Mouse (Mus musculus) stomach, embryonic 14.5 days (tissue): ENCODE data around the gene 2810408A11Rik. TPM values are rescaled to one million over a fixed set of nuclear protein-coding genes. Genes with fewer than 3 reads are reported as not detected.
A peak's percentile ranks its signal among the peaks of the same experiment; 100 is the strongest.
"Not testable (repeated sequence)": the region's sequence is repeated elsewhere in the genome, so short reads cannot be mapped to it uniquely, and the experiment has no call there.

ENCODE experiments used
- ATAC-seq: fragments of 200-750 bp; cut with Nextera tagmentation; 2 replicates; pipeline ENCODE4 v1.8.0; 2017; ENCODE audit warnings: low read depth, moderate TSS enrichment; ENCODE audit not compliant: insufficient number of reproducible peaks, insufficient read depth, low FRiP score
- H3K27ac ChIP-seq: fragments of 300-500 bp; sonication (generic); 2 replicates; pipeline ENCODE4 v1.5.1; 2014; ENCODE audit warnings: mild to moderate bottlenecking, low read length, moderate library complexity, mixed read lengths
- H3K27me3 ChIP-seq: fragments of 300-500 bp; sonication (generic); 2 replicates; pipeline ENCODE4 v1.6.1; 2014; ENCODE audit warnings: low read length, control low read depth, mixed read lengths; ENCODE audit not compliant: control insufficient read depth, insufficient read depth
- H3K36me3 ChIP-seq: fragments of 300-500 bp; sonication (generic); 2 replicates; pipeline ENCODE4 v1.6.1; 2014; ENCODE audit warnings: mild to moderate bottlenecking, control low read depth, low read length, moderate library complexity, mixed read lengths; ENCODE audit not compliant: control insufficient read depth, insufficient read depth
- H3K4me1 ChIP-seq: fragments of 300-500 bp; sonication (generic); 2 replicates; pipeline ENCODE4 v1.6.1; 2014; ENCODE audit warnings: low read length, control low read depth, mixed read lengths; ENCODE audit not compliant: control insufficient read depth, insufficient read depth
- H3K4me2 ChIP-seq: fragments of 300-500 bp; sonication (generic); replicated peaks from 2 replicates; pipeline ENCODE4 v1.6.1; 2014; ENCODE audit warnings: low read depth, low read length, control low read depth
- H3K4me3 ChIP-seq: fragments of 300-500 bp; sonication (generic); 2 replicates; pipeline ENCODE4 v1.5.1; 2014; ENCODE audit warnings: low read depth, low read length, control low read depth
- H3K9ac ChIP-seq: fragments of 300-500 bp; sonication (generic); replicated peaks from 2 replicates; pipeline ENCODE4 v1.6.1; 2014; ENCODE audit warnings: low read depth, mild to moderate bottlenecking, control low read depth, low read length, moderate library complexity, mixed read lengths
- H3K9me3 ChIP-seq: fragments of 300-500 bp; sonication (generic); 2 replicates; pipeline ENCODE4 v1.6.1; 2016; ENCODE audit warnings: low read depth, low read length, control low read depth; ENCODE audit not compliant: control insufficient read depth
- WGBS: fragments of 180-500 bp; shearing (Covaris S2); extraction: QIAGEN DNeasy Blood & Tissue Kit; methylation state at CpG from one replicate; pipeline ENCODE4 v1.1.7; 2014; 5-methylcytosine and 5-hydroxymethylcytosine counted together
- polyA plus RNA-seq: library from polyadenylated mRNA; unstranded; fragments of >200 nt; fragmentation: Nextera tagmentation; extraction: Ambion mirVana; gene quantifications from 2 replicates; pipeline ENCODE4 v1.2.1, GENCODE M21; 2014

The 2810408A11Rik gene
- polyA plus RNA-seq, 1 experiment from 2014 or later = 8.5 TPM

DNA sequence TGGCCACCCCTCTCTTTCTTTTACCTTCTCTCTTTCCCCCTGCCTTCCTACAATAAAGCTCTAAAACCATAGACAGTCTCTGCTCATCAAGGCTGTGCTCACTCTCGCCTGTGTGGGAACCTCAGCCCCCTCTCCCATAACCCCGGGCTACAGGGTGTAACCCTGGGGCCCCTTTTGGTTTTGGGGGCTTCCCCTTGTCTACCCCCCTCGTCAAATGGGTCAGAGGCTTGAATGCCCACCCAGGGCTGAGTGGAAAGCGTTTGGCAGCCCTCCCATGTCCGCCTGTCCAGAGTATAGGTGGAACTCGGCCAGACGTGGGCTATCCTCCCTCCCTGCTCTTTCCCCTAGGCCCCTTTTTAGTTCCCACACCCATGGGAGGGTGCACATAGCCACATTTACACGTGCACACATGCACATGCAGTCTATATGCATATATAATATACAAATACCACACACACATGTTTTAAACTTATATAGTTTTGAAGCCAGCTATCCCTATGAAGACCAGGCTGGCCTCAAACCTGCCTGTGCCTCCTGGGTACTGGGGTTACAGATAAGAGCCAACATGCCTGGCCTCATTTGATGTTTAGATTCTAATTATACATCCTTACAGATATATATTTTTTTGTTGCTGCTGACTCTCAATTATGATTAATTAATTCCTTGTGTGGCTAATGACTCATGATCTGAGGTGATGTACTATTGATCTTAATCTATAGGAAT lies 36.5 kb downstream of the 2810408A11Rik start:
- 52% methylated on average over 8 of the region's 8 CpGs for WGBS

DNA sequence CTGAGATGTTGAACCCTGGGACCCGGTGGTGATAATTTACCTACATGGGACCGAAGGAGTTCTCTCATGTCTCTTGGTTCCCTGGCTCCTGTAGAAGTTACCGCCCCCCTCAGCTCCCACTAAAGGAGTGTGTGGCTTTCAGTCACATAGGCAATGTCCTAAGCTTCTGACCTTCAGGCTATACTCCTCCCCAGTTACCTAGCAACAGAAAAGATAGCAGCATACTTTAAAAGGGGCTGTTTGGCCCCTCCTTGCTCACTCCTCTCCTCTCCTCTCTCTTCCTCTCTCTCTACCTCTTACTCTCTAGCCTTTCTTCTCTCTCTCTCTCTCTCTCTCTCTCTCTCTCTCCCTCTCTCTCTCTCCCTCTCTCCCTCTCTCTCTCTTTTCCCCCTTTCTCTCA lies 37.1 kb downstream of the 2810408A11Rik start:
- ATAC-seq, H3K9me3 ChIP-seq, H3K36me3 ChIP-seq, H3K27ac ChIP-seq, H3K4me2 ChIP-seq, H3K9ac ChIP-seq, H3K4me3 ChIP-seq, H3K4me1 ChIP-seq, H3K27me3 ChIP-seq: not testable (repeated sequence)
- 66% methylated on average over 3 of the region's 3 CpGs for WGBS

More for the DNA sequence above, 36.5 kb downstream of the 2810408A11Rik start:
- H3K9me3 ChIP-seq = no peaks in the 10 kb centered on the region
- H3K4me3 ChIP-seq = no peak overlapping the region
- no peaks in the 10 kb centered on the region for H3K4me1 ChIP-seq
- no peaks in the 10 kb centered on the region for H3K36me3 ChIP-seq
- no peak for ATAC-seq
- H3K27ac ChIP-seq = no peak overlapping the region
- no peaks in the 10 kb centered on the region for H3K27me3 ChIP-seq
- H3K9ac ChIP-seq = no peak overlapping the region
- H3K4me2 ChIP-seq = no peak overlapping the region

DNA sequence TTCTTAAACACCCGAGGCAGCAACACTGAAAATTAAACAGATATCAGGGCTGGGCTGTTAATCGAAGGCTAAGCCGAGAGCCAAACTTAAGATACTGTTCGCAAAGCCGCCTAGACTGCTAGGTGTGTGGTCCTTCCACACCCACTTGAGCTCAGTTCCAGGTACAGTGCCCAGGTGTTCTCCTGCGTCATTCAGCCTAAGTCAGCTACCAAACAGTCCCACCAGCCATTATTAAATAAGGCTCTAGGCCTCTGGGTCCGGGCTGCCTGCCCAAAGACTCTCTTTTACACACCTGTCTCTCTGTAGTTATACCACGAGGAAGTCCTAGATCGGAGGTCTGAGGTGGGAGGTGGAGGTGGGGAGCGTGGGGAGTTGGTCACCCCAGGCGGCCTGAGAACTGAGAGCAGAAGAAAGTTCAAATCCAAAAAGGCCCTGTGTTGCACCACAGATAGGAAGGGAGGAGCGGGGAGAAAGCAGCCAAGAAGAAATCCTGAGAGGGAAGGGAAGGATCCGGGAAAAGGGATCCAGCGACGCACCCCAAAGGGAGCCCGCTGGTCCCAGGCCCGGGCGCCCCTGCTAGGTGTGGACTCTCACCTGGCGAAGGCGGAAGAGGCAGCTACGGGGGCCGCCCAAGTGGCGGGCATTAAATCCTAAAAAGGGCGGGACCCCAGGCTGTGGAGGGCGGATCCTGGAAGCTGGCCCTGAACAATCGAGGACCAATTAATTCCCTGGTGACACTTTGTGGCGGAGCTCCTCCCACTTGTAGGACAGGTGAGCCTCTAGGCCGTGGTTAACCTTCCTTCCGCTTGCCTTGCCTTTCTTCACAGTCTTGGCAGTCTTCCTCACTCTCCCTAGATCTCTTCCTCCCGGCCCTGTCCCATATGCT lies 42.4 kb downstream of the 2810408A11Rik start, which contains the start of gene Tnk1:
Gene Tnk1, minus strand, starts transcription at position 618 of the 886 bp plus-strand sequence.
- Histone ChIP-seq H3K4me3 (peak within 1 kb of the TSS; percentile 27), H3K27me3 (0 out of 2 replicates have a peak, but pooled peaks cover 4% of the 10 kb centered on the region), H3K4me1 (no peaks in the 10 kb centered on the region), H3K4me2 (peak within 1 kb of the TSS; percentile 35), H3K36me3 (no peaks in the 10 kb centered on the region), H3K9ac (peak within 1 kb of the TSS; percentile 28; the same call in 1 of the 2 replicates), H3K9me3 (no peaks in the 10 kb centered on the region), H3K27ac (peak within 1 kb of the TSS; percentile 63; the same call in 1 of the 2 replicates)
- peak; percentile 83 for ATAC-seq
- WGBS = 16% methylated on average over 30 of the region's 30 CpGs

DNA sequence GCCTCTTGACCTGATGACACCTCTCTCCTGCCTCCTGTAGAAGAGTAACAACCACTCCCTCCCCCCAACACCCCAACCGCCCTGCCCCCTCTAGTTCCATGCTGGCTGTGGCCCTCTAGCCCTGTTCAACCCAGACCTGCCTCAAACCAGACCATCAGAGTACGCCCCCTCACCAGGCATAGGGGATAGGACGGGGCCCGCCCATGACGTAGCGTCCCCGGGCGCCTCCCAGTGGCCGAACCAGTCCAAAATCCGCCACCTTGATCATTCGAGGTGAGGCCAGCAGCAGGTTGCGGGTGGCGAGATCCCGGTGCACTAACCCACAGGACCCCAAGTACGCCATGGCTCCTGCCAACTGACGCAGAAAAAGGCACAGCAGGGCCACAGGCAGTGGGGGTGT lies 45.4 kb downstream of the 2810408A11Rik start:
- H3K4me2 ChIP-seq = no peak overlapping the region

DNA sequence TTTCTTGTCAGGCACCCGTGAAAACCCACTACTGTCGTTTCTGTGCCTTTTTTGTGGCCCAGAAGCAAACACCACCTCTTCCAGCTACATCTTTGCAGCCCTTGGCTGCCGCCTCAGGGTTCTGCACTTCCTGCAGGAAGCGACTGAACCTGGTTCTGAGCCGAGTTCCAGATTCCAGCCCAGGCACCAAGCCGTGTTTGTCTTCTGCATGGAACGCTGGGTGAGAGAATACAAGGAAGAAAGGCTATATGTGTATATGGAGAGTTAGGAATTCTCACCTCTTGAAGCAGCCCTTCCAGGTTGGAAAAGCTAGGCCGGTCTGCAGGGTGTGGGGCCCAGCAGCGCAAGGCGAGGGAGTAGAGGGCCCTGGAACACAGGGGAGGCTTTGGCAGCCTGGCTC lies 46.1 kb downstream of the 2810408A11Rik start:
- H3K9me3 ChIP-seq = no peaks in the 10 kb centered on the region
- no peak for ATAC-seq
- no peak overlapping the region for H3K4me2 ChIP-seq
- 78% methylated on average over 10 of the region's 10 CpGs for WGBS
- H3K27ac ChIP-seq = no peak overlapping the region
- no peaks in the 10 kb centered on the region for H3K4me1 ChIP-seq
- peaks cover 22% of the 10 kb centered on the region; the same call in 1 of the 2 replicates for H3K36me3 ChIP-seq
- 0 out of 2 replicates have a peak, but pooled peaks cover 4% of the 10 kb centered on the region for H3K27me3 ChIP-seq
- H3K9ac ChIP-seq = no peak overlapping the region
- no peak overlapping the region for H3K4me3 ChIP-seq

More for the DNA sequence above, 45.4 kb downstream of the 2810408A11Rik start:
- Histone ChIP-seq H3K27ac (no peak overlapping the region), H3K4me1 (no peaks in the 10 kb centered on the region), H3K9ac (no peak overlapping the region), H3K27me3 (0 out of 2 replicates have a peak, but pooled peaks cover 4% of the 10 kb centered on the region), H3K36me3 (peaks cover 15% of the 10 kb centered on the region; the same call in 1 of the 2 replicates), H3K9me3 (no peaks in the 10 kb centered on the region), H3K4me3 (no peak overlapping the region)
- WGBS = 35% methylated on average over 16 of the region's 16 CpGs
- ATAC-seq = no peak

DNA sequence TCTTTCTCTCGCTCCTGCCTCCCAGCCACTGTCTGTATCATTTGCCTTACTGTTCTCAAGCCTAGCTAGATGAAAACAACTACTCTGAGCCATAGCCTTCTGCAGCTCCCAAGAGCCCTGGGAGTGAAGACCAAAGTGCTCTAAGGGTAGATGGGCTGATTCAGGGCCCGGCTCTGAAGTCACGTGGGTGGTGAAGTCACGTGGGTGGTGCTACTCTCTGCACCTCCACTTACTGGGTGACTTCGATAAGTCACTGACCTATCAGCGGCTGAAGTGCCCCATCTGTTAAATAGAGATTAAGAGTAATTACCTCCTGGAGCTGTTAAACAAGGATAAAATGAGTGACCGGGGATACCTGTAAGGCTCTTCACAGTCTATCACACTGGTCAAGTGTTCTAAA lies 46.8 kb downstream of the 2810408A11Rik start:
- peak; percentile 65; the same call in 1 of the 2 replicates for ATAC-seq

DNA sequence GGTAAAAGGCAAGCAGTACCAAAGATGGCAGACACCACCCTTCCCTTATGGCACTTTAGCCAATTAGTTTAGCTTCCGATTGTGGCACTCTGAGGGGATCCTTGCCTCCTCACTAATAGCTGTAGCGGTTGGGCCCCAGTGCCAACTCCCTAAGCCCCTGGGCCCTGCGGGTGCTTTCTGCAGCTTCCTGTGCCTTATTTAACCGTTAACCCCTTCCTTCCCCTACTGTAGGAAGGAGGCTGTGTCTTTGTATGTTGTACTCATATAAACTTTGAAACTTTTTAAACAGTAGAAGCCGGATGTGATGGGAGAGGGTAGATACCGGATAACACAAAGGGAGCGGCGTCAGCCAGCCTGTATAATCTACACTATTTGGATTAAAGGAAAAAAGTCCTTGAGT lies 50.0 kb downstream of the 2810408A11Rik start:
- Histone ChIP-seq H3K36me3 (peaks cover 28% of the 10 kb centered on the region; the same call in 1 of the 2 replicates), H3K4me2 (no peak overlapping the region)
- no peak for ATAC-seq

More for the DNA sequence above, 46.8 kb downstream of the 2810408A11Rik start:
- Histone ChIP-seq H3K4me2 (no peak overlapping the region), H3K27me3 (0 out of 2 replicates have a peak, but pooled peaks cover 4% of the 10 kb centered on the region), H3K4me1 (no peaks in the 10 kb centered on the region), H3K27ac (no peak overlapping the region), H3K36me3 (peaks cover 28% of the 10 kb centered on the region; the same call in 1 of the 2 replicates), H3K9ac (no peak overlapping the region), H3K4me3 (no peak overlapping the region), H3K9me3 (no peaks in the 10 kb centered on the region)
- 60% methylated on average over 7 of the region's 7 CpGs for WGBS

DNA sequence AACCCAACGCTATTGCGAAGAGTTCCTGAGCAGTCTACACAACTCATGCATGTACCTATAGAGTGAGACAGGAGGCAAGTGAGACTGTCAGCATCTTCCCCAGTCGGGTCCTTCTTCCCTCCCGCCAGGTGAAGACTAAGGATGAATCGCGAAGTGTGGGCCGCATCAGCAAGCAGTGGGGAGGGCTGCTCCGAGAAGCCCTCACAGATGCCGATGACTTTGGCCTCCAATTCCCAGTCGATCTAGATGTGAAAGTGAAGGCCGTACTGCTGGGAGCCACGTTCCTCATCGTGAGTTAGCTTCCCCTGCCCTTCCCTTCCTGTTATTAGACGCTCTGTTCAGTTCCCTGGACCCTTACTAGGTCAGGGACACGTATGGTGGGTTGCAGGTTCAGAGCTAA lies 50.9 kb downstream of the 2810408A11Rik start:
- no peak overlapping the region for H3K9ac ChIP-seq
- no peaks in the 10 kb centered on the region for H3K9me3 ChIP-seq
- H3K4me1 ChIP-seq = peaks cover 18% of the 10 kb centered on the region
- no peaks in the 10 kb centered on the region for H3K27me3 ChIP-seq
- 90% methylated on average over 15 of the region's 15 CpGs for WGBS
- no peak for ATAC-seq
- no peak overlapping the region for H3K27ac ChIP-seq
- peaks cover 28% of the 10 kb centered on the region; the same call in 1 of the 2 replicates for H3K36me3 ChIP-seq
- no peak overlapping the region for H3K4me3 ChIP-seq
- no peak overlapping the region for H3K4me2 ChIP-seq

More for the DNA sequence above, 50.0 kb downstream of the 2810408A11Rik start:
- no peak overlapping the region for H3K9ac ChIP-seq
- H3K4me3 ChIP-seq = no peak overlapping the region
- 66% methylated on average over 8 of the region's 8 CpGs for WGBS
- no peak overlapping the region for H3K27ac ChIP-seq
- H3K4me1 ChIP-seq = peaks cover 11% of the 10 kb centered on the region
- H3K27me3 ChIP-seq = no peaks in the 10 kb centered on the region
- no peaks in the 10 kb centered on the region for H3K9me3 ChIP-seq
